Mouse (Mus musculus): ENCODE results near the gene Agk. TPM values are rescaled to one million over a fixed set of nuclear protein-coding genes. Genes with fewer than 3 reads are reported as not detected.

The Agk gene
- polyA plus RNA-seq, 1 experiment from 2014 or later = 41.4 TPM

- peaks cover 38% of the 10 kb centered on the region; the same call in 1 of the 2 replicates for H3K36me3 ChIP-seq (ENCODE audit: control insufficient read depth, insufficient read depth, low read length)
- ATAC-seq (ENCODE audit: low read depth) (no peak), DNase-seq (ENCODE audit: low spot score) (no peak)
- H3K4me3 ChIP-seq (ENCODE audit: low read depth, low read length) = no peak overlapping the region
- WGBS = 73% methylated on average over 1 of the region's 1 CpGs
- H3K4me1 ChIP-seq (ENCODE audit: control insufficient read depth, insufficient read depth, low read length) = no peaks in the 10 kb centered on the region
- H3K4me2 ChIP-seq (ENCODE audit: low read depth, low read length) = no peak overlapping the region
- no peak overlapping the region for H3K27ac ChIP-seq (replicated peaks; ENCODE audit: low read depth, low read length)
- H3K9ac ChIP-seq (ENCODE audit: low read depth, low read length) = no peak overlapping the region
- no peaks in the 10 kb centered on the region for H3K27me3 ChIP-seq (replicated peaks; ENCODE audit: control insufficient read depth, insufficient read depth, low read length)
- no peaks in the 10 kb centered on the region for H3K9me3 ChIP-seq (ENCODE audit: control insufficient read depth, low read length)
These were observed 66.0 kb downstream of the Agk start for GRCm38 (mm10) chr6:40390975-40391374.

- 40% methylated on average over 3 of the region's 3 CpGs for WGBS
These were observed 68.2 kb downstream of the Agk start for GRCm38 (mm10) chr6:40393213-40393612.

GRCm38 (mm10) chr6:40402031-40402430 lies 77.1 kb downstream of the Agk start:
- Histone ChIP-seq H3K4me3 (ENCODE audit: low read depth, low read length) (no peak overlapping the region), H3K36me3 (ENCODE audit: control insufficient read depth, insufficient read depth, low read length) (peaks cover 83% of the 10 kb centered on the region), H3K9me3 (ENCODE audit: control insufficient read depth, low read length) (0 out of 2 replicates have a peak, but pooled peaks cover 3% of the 10 kb centered on the region), H3K9ac (ENCODE audit: low read depth, low read length) (no peak overlapping the region; the same call in 1 of the 2 replicates), H3K27me3 (replicated peaks; ENCODE audit: control insufficient read depth, insufficient read depth, low read length) (no peaks in the 10 kb centered on the region), H3K4me2 (ENCODE audit: low read depth, low read length) (no peak overlapping the region), H3K27ac (replicated peaks; ENCODE audit: low read depth, low read length) (no peak overlapping the region), H3K4me1 (ENCODE audit: control insufficient read depth, insufficient read depth, low read length) (no peaks in the 10 kb centered on the region)
- no peak for DNase-seq (ENCODE audit: low spot score)
- WGBS = 72% methylated on average over 2 of the region's 2 CpGs
- no peak for ATAC-seq (ENCODE audit: low read depth)

More at GRCm38 (mm10) chr6:40393213-40393612, 68.2 kb downstream of the Agk start:
- Histone ChIP-seq H3K9ac (ENCODE audit: low read depth, low read length) (no peak overlapping the region), H3K36me3 (ENCODE audit: control insufficient read depth, insufficient read depth, low read length) (peaks cover 34% of the 10 kb centered on the region; the same call in 1 of the 2 replicates), H3K4me1 (ENCODE audit: control insufficient read depth, insufficient read depth, low read length) (no peaks in the 10 kb centered on the region), H3K27me3 (replicated peaks; ENCODE audit: control insufficient read depth, insufficient read depth, low read length) (no peaks in the 10 kb centered on the region), H3K27ac (replicated peaks; ENCODE audit: low read depth, low read length) (no peak overlapping the region), H3K4me2 (ENCODE audit: low read depth, low read length) (no peak overlapping the region), H3K4me3 (ENCODE audit: low read depth, low read length) (no peak overlapping the region), H3K9me3 (ENCODE audit: control insufficient read depth, low read length) (no peaks in the 10 kb centered on the region)
- DNase-seq (ENCODE audit: low spot score) (peak; percentile 91), ATAC-seq (ENCODE audit: low read depth) (peak; percentile 92)

GRCm38 (mm10) chr6:40403640-40404285 lies 78.8 kb downstream of the Agk start:
- Histone ChIP-seq H3K27me3 (replicated peaks; ENCODE audit: control insufficient read depth, insufficient read depth, low read length) (no peaks in the 10 kb centered on the region), H3K4me3 (ENCODE audit: low read depth, low read length) (no peak overlapping the region), H3K27ac (replicated peaks; ENCODE audit: low read depth, low read length) (no peak overlapping the region), H3K36me3 (ENCODE audit: control insufficient read depth, insufficient read depth, low read length) (peaks cover 83% of the 10 kb centered on the region), H3K4me2 (ENCODE audit: low read depth, low read length) (no peak overlapping the region), H3K9ac (ENCODE audit: low read depth, low read length) (no peak overlapping the region), H3K4me1 (ENCODE audit: control insufficient read depth, insufficient read depth, low read length) (no peaks in the 10 kb centered on the region), H3K9me3 (ENCODE audit: control insufficient read depth, low read length) (0 out of 2 replicates have a peak, but pooled peaks cover under 1% of the 10 kb centered on the region)
- no peak for DNase-seq (ENCODE audit: low spot score)
- ATAC-seq (ENCODE audit: low read depth) = no peak
- 86% methylated on average over 4 of the region's 4 CpGs for WGBS

GRCm38 (mm10) chr6:40411085-40411484 lies 86.1 kb downstream of the Agk start:
- ATAC-seq (ENCODE audit: low read depth) (no peak), DNase-seq (ENCODE audit: low spot score) (no peak)
- H3K27me3 ChIP-seq (replicated peaks; ENCODE audit: control insufficient read depth, insufficient read depth, low read length) = no peaks in the 10 kb centered on the region
- no peak overlapping the region for H3K9ac ChIP-seq (ENCODE audit: low read depth, low read length)
- no peaks in the 10 kb centered on the region for H3K4me1 ChIP-seq (ENCODE audit: control insufficient read depth, insufficient read depth, low read length)
- no peak overlapping the region for H3K27ac ChIP-seq (replicated peaks; ENCODE audit: low read depth, low read length)
- 97% methylated on average over 3 of the region's 3 CpGs for WGBS
- no peaks in the 10 kb centered on the region for H3K9me3 ChIP-seq (ENCODE audit: control insufficient read depth, low read length)
- H3K36me3 ChIP-seq (ENCODE audit: control insufficient read depth, insufficient read depth, low read length) = peaks cover 27% of the 10 kb centered on the region
- H3K4me3 ChIP-seq (ENCODE audit: low read depth, low read length) = no peak overlapping the region
- H3K4me2 ChIP-seq (ENCODE audit: low read depth, low read length) = no peak overlapping the region

GRCm38 (mm10) chr6:40413046-40413445 lies 88.1 kb downstream of the Agk start:
- Histone ChIP-seq H3K27ac (replicated peaks; ENCODE audit: low read depth, low read length) (no peak overlapping the region), H3K9me3 (ENCODE audit: control insufficient read depth, low read length) (no peaks in the 10 kb centered on the region), H3K27me3 (replicated peaks; ENCODE audit: control insufficient read depth, insufficient read depth, low read length) (no peaks in the 10 kb centered on the region), H3K4me2 (ENCODE audit: low read depth, low read length) (no peak overlapping the region), H3K36me3 (ENCODE audit: control insufficient read depth, insufficient read depth, low read length) (peaks cover 7% of the 10 kb centered on the region), H3K4me3 (ENCODE audit: low read depth, low read length) (no peak overlapping the region), H3K4me1 (ENCODE audit: control insufficient read depth, insufficient read depth, low read length) (no peaks in the 10 kb centered on the region), H3K9ac (ENCODE audit: low read depth, low read length) (no peak overlapping the region)
- 86% methylated on average over 5 of the region's 5 CpGs for WGBS
- ATAC-seq (ENCODE audit: low read depth) = no peak
- DNase-seq (ENCODE audit: low spot score) = no peak

- H3K9me3 ChIP-seq (ENCODE audit: control insufficient read depth, low read length) = no peaks in the 10 kb centered on the region
- no peaks in the 10 kb centered on the region for H3K27me3 ChIP-seq (replicated peaks; ENCODE audit: control insufficient read depth, insufficient read depth, low read length)
- ATAC-seq (ENCODE audit: low read depth) (no peak), DNase-seq (ENCODE audit: low spot score) (no peak)
- 94% methylated on average over 3 of the region's 3 CpGs for WGBS
- no peak overlapping the region for H3K9ac ChIP-seq (ENCODE audit: low read depth, low read length)
- peaks cover 3% of the 10 kb centered on the region for H3K36me3 ChIP-seq (ENCODE audit: control insufficient read depth, insufficient read depth, low read length)
- no peak overlapping the region for H3K27ac ChIP-seq (replicated peaks; ENCODE audit: low read depth, low read length)
- H3K4me1 ChIP-seq (ENCODE audit: control insufficient read depth, insufficient read depth, low read length) = no peaks in the 10 kb centered on the region
- H3K4me3 ChIP-seq (ENCODE audit: low read depth, low read length) = no peak overlapping the region
- no peak overlapping the region for H3K4me2 ChIP-seq (ENCODE audit: low read depth, low read length)
These were observed 88.6 kb downstream of the Agk start for GRCm38 (mm10) chr6:40413565-40413964.

- Histone ChIP-seq H3K9me3 (ENCODE audit: control insufficient read depth, low read length) (no peaks in the 10 kb centered on the region), H3K27ac (replicated peaks; ENCODE audit: low read depth, low read length) (no peak overlapping the region), H3K4me3 (ENCODE audit: low read depth, low read length) (no peak overlapping the region), H3K36me3 (ENCODE audit: control insufficient read depth, insufficient read depth, low read length) (no peaks in the 10 kb centered on the region), H3K27me3 (replicated peaks; ENCODE audit: control insufficient read depth, insufficient read depth, low read length) (no peaks in the 10 kb centered on the region), H3K4me1 (ENCODE audit: control insufficient read depth, insufficient read depth, low read length) (no peaks in the 10 kb centered on the region), H3K4me2 (ENCODE audit: low read depth, low read length) (no peak overlapping the region), H3K9ac (ENCODE audit: low read depth, low read length) (no peak overlapping the region)
- ATAC-seq (ENCODE audit: low read depth) (no peak), DNase-seq (ENCODE audit: low spot score) (no peak)
- 79% methylated on average over 4 of the region's 5 CpGs for whole genome bisulfite sequencing
These were observed 90.8 kb downstream of the Agk start for GRCm38 (mm10) chr6:40415799-40416198.

- Histone ChIP-seq H3K4me1 (ENCODE audit: control insufficient read depth, insufficient read depth, low read length) (no peaks in the 10 kb centered on the region), H3K27ac (replicated peaks; ENCODE audit: low read depth, low read length) (no peak overlapping the region), H3K9ac (ENCODE audit: low read depth, low read length) (no peak overlapping the region), H3K4me2 (ENCODE audit: low read depth, low read length) (no peak overlapping the region), H3K9me3 (ENCODE audit: control insufficient read depth, low read length) (no peaks in the 10 kb centered on the region), H3K36me3 (ENCODE audit: control insufficient read depth, insufficient read depth, low read length) (no peaks in the 10 kb centered on the region), H3K4me3 (ENCODE audit: low read depth, low read length) (no peak overlapping the region), H3K27me3 (replicated peaks; ENCODE audit: control insufficient read depth, insufficient read depth, low read length) (no peaks in the 10 kb centered on the region)
- DNase-seq (ENCODE audit: low spot score) (no peak), ATAC-seq (ENCODE audit: low read depth) (no peak)
- WGBS = 97% methylated on average over 4 of the region's 4 CpGs
These were observed 93.4 kb downstream of the Agk start for GRCm38 (mm10) chr6:40418386-40418785.

Data from embryonic facial prominence, embryonic 14.5 days (tissue).